Mouse (Mus musculus) cerebellum, adult 9-10 months (tissue): ENCODE measurements around the gene Iqch.

ENCODE experiments used
- DNase-seq: peaks from one replicate; pipeline ENCODE4 v3.0.0; 2022

Gene Iqch

DNA sequence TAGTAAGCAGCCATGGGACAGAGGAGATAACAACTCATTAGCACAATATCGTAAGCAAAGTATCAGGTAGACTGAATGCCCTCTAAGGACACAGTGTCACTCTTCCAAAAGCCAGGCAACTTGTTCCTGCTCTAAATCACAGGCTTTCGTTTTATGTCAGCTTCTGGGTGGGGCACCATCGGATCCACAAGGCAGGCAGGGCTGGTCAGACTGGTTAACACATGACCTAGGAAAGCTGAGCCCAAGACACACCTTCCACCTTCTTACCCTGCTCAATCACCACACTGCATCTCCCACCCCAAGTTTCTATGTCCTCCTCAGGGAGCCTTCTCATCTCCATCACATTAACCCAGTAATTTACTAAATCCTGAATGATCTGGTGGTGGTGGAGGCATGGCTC lies 136.7 kb downstream of the Iqch start:
- no peak for DNase-seq

DNA sequence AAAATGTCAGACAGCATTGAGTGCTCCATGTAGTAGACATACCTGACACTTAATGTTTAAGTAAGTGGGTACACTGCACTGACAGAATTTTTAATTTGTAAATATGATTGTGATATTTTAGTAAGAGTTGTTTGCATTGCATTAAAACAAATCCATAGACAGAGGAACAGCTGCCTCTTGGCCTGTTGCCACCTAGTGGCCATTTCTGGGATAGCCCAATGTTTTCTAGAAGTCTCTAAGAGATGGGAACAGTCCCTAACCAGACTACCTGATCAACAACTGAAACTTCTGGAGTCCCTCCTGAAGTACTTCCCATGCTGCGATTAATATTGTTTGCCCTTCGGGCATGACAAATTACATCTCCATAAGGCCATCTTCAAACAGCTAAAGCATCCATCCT lies 140.0 kb downstream of the Iqch start:
- DNase-seq, result peak; percentile 85

DNA sequence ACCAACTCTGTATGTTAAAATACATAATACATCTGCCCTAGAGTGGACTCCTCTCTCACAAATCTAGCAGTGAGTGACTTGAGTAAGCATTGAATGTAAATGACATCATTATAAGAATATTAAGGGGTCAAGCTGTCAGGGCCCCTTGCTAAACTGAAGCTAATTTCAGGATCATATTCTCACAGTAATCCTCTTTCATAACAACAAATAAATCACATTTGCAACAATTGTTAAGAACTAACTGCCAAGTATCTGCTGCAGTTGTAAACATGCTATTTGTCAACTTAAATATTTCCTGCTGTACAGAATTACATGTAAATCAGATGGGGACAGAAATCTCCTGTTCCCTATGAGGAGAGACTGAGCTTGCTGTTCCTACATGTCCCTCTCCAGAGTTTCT lies 145.9 kb downstream of the Iqch start:
- no peak for DNase-seq

DNA sequence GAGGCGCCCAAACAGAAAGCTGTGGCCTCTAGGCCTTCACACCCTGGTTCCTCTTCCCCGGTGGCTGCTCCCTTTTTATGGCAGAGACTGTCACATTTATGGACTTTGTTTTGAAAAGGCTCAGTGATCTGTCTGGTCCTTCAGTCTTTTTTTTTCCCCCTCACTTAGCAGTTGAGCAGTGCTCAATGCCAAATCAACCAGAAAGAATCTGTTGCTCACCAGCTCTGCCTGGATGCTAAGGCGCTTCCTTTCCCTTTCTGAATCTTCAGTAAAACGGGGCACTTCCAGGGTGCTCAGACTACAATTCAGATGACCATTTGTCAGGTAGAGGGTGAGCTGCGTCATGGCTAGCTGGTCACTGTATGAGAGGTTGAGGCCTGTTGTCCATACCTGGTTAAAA lies 148.0 kb downstream of the Iqch start:
- no peak for DNase-seq

DNA sequence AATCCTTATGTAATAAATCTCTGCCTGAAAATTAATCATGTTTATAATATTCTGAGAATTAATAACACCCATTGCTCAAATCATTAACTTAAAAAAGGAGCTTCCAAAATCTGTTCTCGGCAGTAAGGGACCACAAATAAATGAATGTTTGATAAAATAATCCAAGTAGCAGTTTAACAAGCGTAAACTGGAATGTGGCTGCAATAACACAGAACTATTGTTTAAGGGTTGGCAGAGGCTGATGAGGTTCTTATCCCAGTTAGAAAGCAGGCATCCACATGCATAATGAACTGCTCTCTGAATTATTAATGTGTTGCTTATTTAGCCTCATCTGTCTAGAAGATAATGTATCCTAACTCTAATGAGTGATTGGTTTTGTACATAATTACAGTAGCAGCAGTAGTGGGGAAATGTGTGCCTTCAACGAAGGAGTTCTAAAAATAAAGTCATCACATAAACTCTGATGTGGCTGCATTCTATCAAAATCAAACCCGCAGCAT lies 151.7 kb downstream of the Iqch start:
- no peak for DNase-seq

DNA sequence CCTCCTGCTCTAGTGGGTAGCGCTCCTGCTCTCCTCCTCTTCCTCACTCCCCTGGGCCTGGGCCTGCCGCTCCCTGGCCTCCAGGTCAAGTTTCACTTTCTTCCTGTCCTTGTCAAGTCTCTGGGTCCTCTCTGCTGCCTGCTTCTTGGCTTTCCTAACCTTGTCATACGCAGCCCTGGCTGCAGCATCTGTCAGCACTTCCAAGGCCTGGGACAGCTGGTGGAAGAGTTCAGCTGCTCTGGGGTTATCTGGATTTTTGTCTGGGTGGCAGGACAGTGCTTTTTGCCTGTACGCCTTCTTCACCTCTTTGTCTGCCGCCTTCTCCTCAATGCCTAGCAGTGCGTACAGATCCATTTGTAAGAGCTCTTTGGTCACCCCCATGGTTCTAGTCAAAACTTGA lies 158.6 kb downstream of the Iqch start:
- no peak for DNase-seq

DNA sequence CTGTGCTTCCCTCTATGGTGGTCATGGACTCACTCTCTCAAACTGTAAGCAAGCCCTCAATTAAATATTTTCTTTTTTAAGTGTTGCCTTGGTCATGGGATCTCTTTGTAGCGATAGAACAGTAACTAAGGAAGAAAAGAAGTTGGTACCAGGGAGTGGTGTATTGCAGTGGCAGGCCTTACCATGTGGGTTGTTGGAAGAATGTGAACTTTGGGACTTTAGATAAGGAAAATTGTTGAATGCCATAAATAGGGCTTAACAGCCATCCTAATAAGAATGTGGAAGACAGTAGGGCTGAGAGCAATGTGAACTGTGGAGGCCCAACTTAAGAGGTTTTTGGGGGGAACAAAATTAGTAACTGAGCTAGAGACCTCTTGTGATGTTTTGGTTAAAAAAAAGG lies 171.6 kb downstream of the Iqch start:
- no peak for DNase-seq

DNA sequence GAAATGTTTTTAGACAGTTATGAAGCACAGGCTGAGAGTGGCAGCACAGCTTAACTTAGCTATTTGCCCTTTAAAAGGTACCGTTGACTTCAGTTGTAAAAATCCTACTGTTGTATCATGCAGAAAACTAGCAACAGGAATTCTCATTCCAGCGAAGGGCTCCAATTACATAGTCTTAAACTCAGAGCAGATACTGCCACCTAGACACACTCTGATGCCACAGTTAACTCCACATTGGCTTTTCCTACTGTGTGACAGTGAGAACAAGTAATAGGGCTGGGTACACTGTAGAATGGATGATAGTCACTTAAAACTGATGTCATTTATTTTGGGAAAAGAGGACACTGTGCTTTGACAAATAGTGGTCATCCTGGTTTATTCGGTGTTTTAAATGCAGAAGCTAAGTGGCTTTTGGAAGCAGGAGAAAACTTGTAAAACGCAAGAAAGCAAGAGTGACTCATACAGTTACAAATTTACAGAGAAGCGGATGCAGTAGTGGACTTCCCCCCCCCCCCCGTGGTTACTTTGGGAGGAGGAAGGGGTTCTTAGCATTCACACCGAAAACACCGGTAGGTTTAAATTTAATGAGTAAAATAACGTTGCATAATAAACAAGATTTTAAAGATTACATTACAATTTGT lies 181.1 kb downstream of the Iqch start:
- peak; percentile 41 for DNase-seq

DNA sequence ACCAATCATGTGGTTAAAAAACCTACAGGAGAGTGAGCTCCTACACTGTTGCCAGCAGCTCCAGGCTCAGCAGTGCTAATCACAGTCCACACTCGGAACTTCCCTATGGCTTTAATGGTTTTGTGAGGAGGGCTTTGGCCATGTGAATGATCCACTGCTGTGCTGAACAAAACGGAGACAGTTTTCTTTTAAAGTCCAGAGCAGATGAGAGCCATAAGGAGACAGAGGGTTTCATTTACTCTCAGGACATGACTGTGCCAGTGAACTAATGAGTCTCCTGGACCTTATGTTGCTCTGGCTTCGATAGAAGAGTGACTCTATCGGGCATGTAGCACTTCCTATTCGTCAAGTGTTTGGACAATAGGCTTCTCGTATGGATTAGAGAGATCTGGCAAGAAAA lies 181.9 kb downstream of the Iqch start:
- peak; percentile 67 for DNase-seq

DNA sequence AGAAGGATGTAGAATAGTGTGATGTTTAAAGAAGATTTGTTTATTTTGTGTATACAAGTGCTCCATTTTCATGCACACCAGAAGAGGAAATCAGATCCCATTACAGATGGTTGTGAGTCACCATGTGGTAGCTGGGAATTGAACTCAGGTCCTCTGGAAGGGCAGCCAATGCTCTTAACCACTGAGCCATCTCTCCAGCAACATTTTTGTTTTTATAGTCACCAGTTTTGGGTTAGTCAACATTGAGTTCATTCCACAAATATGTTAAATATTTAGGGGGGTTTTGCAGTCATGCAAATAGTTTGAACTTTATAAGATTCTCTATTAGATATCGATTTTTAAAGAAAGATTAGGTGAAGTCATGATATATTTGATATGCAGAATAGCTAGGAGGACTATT lies 202.1 kb downstream of the Iqch start:
- DNase-seq, result no peak

DNA sequence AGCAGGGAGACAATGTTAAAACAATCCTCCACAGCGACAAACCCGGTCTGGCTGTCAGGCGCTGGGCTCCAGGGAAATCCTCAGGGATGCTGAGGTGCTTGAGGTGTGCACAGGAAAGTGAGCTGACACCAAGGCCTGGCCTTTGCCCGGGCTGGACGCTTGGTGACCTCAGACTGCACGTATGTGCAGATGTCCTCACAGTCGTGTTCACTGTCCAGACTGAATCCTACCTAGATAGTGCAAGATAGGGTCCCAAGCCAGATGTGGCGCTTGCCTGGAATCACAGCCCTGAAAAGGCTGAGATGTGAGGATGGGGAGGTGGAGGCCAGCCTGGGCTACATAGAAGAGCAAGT lies 202.9 kb downstream of the Iqch start:
- no peak for DNase-seq

DNA sequence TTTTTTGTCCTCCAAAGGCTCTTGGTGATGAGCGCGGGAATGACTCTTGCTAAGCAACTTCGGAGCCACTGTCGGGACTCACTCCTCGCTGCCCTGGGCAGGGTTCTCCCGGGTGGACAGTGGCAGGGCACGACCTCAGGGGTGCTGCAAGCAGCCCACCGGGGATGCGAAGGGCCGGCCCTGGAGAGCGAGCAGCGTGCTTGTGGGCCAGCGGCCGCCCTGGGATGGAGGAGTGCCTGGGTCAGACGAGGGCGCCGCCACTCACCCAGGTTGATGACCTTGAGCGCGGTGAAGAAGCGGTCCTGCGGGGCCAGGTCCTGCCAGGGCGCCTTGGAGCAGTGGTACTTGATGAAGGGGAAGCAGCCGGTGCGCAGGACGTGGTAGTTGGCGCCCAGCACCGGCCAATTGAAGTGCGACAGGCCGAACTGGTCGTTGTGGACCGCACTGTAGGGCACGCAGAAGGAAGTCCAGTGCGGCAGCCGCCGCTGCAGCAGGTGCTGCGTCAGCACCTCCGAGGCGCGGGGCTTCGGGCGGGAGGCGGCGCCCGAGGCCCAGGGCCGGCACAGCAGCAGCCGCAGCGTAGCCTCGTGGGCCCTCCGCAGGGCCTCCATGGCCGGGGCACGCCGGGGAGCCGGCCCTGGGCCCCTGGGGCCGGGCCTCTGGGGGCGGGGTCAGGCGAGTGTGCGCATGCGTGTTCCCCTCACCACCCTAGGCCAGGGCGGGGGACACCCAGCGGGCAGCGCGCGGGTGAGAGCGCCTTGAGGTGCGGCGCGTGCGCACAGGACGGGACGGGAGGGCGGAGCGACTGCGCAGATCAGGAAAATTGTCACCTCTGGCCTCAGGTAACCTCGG lies 203.5 kb downstream of the Iqch start, which contains the start of gene 2300009A05Rik:
TSS of gene 2300009A05Rik (minus strand) at position 636 of the 852 bp plus-strand sequence.
- DNase-seq, result peak; percentile 96

DNA sequence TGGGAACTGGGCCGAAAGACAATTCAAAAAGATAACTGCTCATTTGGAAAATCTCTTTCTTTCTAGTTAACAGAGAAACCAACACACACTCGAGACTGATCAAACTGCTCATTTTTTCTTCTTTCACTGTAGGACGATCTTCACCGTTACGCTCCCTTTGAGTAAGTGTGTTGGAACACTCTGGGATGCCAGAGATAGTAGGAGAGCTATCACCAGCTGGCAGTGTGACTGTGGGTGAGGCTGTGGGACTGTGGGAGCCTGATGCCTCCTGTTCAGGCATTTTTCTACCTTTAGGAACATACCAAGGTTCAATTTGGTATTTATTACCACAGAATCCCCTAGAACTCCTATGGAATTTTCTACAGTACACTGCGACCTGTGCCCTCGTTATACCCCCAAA lies 206.7 kb downstream of the Iqch start:
- DNase-seq, result peak; percentile 40

DNA sequence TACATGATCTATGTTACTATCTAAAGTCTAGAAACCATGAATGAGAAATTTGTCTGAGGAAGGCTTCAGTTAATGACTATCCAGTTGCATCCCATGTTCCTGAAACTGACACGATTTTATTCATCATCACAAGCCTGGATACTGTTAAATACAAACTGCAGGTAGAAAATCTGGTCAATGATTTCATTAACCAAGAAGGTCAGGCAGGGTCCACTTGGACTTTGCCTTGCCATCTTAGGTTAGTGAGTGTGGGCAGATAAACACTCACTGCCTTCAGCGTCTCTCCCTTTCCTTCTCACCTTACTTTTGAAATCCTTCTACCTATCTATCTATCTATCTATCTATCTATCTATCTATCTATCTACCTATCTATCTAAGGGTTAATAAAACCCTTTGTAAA lies 211.0 kb downstream of the Iqch start:
- no peak for DNase-seq

DNA sequence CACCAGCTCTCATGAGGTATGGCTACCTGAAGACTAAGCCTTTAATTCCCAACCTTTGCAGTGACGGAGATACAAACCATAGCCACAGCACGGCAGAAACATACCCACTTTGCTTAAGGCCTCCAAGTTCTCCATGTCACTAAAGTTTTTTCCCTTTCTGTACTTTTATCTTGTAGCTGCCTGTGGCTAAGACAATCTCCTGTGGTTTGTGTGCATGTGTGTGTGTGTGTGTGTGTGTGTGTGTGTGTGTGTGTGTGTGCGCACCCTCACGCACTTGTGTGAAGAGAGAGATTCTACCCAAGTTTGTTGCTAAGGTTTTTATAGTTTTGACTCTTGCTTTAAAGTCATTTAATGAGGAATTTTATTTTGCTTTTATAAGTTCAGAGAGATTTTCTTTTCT lies 219.5 kb downstream of the Iqch start:
- DNase-seq, result no peak

DNA sequence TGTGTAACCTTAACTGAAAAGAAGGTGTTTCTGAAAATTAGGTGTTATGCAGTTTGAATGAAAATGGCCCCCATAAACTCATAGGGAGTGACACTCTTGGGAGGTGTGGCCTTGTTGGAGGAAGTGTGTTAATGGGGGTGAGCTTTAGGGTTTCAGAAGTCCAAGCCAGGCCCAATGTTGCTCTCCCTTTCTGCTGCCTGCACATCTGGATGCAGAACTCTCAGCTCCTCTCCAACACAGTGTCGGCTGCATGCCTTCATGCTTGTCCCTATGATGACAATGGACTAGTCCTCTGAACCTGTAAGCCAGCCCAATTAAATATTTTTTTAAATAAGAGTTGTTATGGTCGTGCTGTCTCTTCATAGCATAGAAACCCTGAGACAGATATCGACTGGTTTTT lies 222.0 kb downstream of the Iqch start:
- DNase-seq, result no peak

DNA sequence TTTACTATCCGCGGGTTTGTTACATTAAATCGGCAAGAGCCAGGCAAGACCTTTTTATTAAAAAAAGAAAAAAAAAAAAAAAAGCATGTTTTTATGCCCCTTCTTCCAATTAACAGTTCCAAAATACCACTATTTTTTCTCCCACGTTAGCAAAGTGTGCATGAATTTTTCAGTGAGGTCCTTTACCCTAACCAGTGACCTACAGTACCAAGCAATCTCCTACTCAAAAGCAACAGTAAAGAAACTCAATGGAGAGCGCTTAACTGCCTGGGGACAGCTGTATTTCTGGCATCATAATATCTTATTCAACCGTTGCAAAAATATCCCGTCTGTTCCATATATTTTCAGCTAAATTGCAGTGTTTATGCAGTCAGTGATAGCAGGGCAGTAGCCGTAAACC lies 224.1 kb downstream of the Iqch start:
- DNase-seq, result no peak

DNA sequence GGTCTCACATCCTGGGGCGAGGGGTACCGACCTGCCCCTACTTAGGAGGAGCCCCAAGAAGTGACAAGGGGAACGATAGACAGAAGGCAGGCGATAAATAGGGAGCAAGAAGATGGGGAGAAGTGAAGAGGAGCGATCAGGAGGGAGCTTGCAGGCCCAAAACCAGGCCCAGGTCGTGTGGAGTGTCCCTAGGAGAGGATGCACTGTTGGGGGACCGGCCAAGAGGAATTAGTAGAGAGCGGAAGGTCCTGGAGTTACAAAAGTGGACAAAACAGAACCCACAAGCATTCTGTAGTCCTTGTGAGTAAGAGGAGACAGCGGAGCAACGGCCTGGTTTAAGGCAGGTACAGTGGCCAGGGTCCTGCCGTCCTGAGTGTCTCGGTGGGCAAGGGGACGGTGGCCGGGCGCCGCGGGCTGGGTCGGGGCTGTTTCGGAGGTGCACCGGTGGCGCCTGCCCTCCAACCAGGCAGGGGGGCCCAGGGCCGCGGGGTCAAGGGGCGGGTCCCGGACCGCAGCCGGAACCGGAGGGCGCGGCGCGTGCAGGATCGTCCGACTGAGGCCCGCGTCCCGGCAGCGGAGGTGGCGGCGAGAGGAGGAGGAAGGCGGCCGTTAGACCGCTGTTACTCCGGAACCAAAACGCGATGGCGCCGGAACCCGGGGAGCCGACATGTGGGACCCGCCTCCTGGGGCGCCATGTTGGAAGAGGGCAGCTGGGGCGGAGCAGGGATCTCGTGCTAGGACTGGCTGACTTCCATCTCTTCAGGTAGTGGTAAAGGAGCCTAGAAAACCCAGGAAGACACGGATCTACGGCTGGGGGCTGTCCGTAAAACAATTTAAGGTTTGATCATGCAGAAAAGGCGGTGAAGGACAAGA lies 224.8 kb downstream of the Iqch start, which contains the start of gene Map2k5:
TSS of gene Map2k5 (minus strand) at position 633 of the 873 bp plus-strand sequence.
- DNase-seq, result peak; percentile 93

DNA sequence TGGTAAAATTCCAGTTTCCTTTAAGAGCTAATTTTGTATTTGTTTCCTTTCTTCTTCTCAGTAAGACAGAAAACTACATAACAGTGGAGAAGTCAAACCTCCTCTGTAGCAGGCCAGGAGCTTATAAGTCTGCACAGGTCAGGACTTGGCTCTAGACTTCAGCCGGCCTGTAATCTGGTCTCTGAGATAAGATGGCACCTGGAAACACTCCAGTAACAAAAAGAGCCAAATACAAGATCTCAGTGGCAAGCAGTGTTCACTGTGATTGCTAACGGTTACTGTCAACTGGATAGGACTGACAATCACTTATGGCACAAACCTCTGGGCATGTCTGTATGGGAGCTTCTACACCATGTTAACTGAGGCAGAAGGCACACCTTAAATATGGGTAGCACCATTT lies 229.0 kb downstream of the Iqch start:
- DNase-seq, result no peak

DNA sequence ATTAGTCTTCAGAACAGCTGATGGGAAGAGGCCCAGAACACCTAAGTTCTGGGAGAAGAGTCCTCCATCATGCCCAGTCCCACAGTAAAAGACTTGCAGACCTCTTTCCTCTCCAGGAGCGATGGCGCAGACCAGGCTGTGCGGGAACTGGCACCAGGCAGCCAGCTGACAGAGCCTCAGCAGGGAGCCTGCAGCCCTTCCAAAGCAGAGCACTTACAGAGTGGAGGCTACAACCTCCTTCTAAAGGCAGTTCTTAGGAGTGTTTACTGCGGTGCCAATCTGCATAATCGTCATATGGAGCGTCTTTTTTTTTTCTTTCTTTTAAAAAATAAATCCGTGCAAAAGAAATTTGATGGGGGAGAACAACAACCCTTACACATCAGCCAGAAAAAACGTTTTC lies 229.8 kb downstream of the Iqch start:
- DNase-seq, result peak; percentile 62
